In the genomic region with DNA sequence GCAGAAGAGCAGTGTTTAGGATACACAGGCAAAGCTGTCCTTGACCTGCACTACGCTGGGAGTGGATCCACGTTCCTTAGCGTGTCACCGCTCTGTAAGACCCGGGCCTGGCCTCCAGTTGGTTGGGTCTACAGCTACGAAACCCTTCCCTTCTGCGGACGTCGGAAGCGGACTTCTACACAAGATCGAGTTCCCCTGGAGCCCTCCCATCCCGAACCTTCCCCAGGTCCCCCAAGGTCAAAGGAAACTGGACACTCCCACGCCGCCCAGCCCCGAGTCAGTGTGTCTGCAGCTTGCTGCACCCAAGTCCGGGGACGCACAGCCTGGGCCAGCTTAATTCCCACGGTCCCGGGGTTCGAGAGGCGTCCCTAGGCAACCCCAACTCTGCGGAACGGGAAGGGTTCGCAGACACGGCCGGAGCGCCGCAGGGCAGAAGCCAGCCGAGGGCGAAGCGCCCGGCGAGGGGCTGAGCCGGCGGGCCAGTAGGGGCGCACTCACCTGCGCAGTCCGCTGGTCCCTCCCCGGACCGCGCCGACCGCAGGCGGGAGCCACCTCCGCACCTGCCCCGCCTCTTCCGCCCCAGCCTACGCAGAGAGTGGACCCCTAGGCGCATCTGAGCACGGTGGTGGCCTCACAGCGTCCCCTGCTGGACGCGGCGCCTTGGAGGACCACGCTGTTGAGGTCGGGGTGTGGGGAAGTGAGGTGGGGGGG, we compare ENCODE assay signal across 8 mouse cellular contexts. TPM values are rescaled to one million over a fixed set of nuclear protein-coding genes. Genes with fewer than 3 reads are reported as not detected.
DNase-seq lines count a peak whose midpoint lies in the region; ATAC-seq and TF ChIP-seq lines count a peak whose summit lies in the region.

Gene 1700021F05Rik (minus strand): TSS at position 553 of the 711 bp plus-strand sequence.

- H3K27me3 ChIP-seq in CH12.LX (replicated peaks) = no peaks in the 10 kb centered on the region
- H3K27me3 ChIP-seq in forebrain, embryonic 12.5 days = no peaks in the 10 kb centered on the region
- H3K27me3 ChIP-seq in liver, postnatal 0 days (ENCODE audit: insufficient read depth, low read length) = no peaks in the 10 kb centered on the region
- H3K27me3 ChIP-seq in neural tube, embryonic 14.5 days (ENCODE audit: control insufficient read depth, insufficient read depth, low read length) = no peaks in the 10 kb centered on the region

- in situ Hi-C loops in CH12.LX (cut with MboI; ENCODE audit: low pct_ligation_motif_present, low pct_unique_long_range_greater_than_20kb, low sequenced_read_pairs) = no loop called here

- intact Hi-C loops in heart, postnatal 10 days (cut with DNase I) = loop anchor here (1.0 kb wide), 1 partner anchor 61 kb away; no protein-coding TSS in a partner anchor

- dilution Hi-C loops in CH12.LX (cut with MboI; ENCODE audit: extremely low pct_ligation_motif_present, extremely low pct_unique_long_range_greater_than_20kb, low sequenced_read_pairs) = no loop called here

- TF ChIP-seq CTCF in CH12.LX (conservative IDR thresholded peaks at IDR 0.05 in 1 of 2, IDR thresholded peaks at IDR 0.05 in 1 of 2; ENCODE audit: low read depth in 2 of 2, low read length in 2 of 2) = peak; percentile 5 to 83; a peak in 2 of 4 replicates
- TF ChIP-seq CTCF in liver, postnatal 0 days (IDR thresholded peaks at IDR 0.05; ENCODE audit: low read depth) = peak; percentile 90

- H3K9me3 ChIP-seq in CH12.LX (replicated peaks; ENCODE audit: low read length) = no peaks in the 10 kb centered on the region
- no peaks in the 10 kb centered on the region for H3K9me3 ChIP-seq in forebrain, embryonic 12.5 days
- no peaks in the 10 kb centered on the region for H3K9me3 ChIP-seq in liver, postnatal 0 days (ENCODE audit: low read length)
- no peaks in the 10 kb centered on the region for H3K9me3 ChIP-seq in neural tube, embryonic 14.5 days (ENCODE audit: control insufficient read depth, low read length)

- peaks cover 2% of the 10 kb centered on the region; the same call in 1 of the 2 replicates for H3K79me2 ChIP-seq in CH12.LX (replicated peaks; ENCODE audit: control insufficient read depth, extremely low read depth, insufficient read depth, poor library complexity, severe bottlenecking)

- H3K27ac ChIP-seq in CH12.LX (ENCODE audit: insufficient read depth, low read depth) = no peak within 1 kb of the TSS
- peak within 1 kb of the TSS; percentile 42; the same call in 1 of the 2 replicates for H3K27ac ChIP-seq in forebrain, embryonic 12.5 days
- peak within 1 kb of the TSS; percentile 90 for H3K27ac ChIP-seq in liver, postnatal 0 days (ENCODE audit: low read depth)
- H3K27ac ChIP-seq in neural tube, embryonic 14.5 days (ENCODE audit: low read depth, low read length) = peak within 1 kb of the TSS; percentile 52; the same call in 1 of the 2 replicates

- peak; percentile 98 for ATAC-seq in forebrain, embryonic 12.5 days (ENCODE audit: low FRiP score)
- ATAC-seq in liver, postnatal 0 days = peak; percentile 100
- peak; percentile 99 for ATAC-seq in neural tube, embryonic 14.5 days (ENCODE audit: low read depth)

- DNase-seq in CH12.LX (ENCODE audit: extremely low read depth) = peak; percentile 91
- peak; percentile 86 for DNase-seq in c-Kit-positive CD71-positive TER-119-negative erythroid progenitor cells, embryonic 14.5 days (ENCODE audit: low read depth)
- DNase-seq in heart, postnatal 10 days = peak; percentile 95 to 97
- no peak for DNase-seq in large intestine, adult 2 months (ENCODE audit: low read depth, low spot score)
- peak; percentile 96 for DNase-seq in liver, postnatal 0 days
- DNase-seq in testis, postnatal 10 days (ENCODE audit: low spot score) = peak; percentile 98

- peak within 1 kb of the TSS; percentile 79 to 95 (median 94) for H3K4me3 ChIP-seq in CH12.LX (replicated peaks in 1 of 3; ENCODE audit: low read depth in 2 of 3, low read length in 2 of 3, poor library complexity in 1 of 3)
- H3K4me3 ChIP-seq in forebrain, embryonic 12.5 days (replicated peaks) = peak within 1 kb of the TSS; percentile 90
- peak within 1 kb of the TSS; percentile 87 for H3K4me3 ChIP-seq in liver, postnatal 0 days (ENCODE audit: low read depth, low read length)
- H3K4me3 ChIP-seq in neural tube, embryonic 14.5 days (ENCODE audit: low read depth, low read length) = peak within 1 kb of the TSS; percentile 61

- peaks cover 4 to 27% of the 10 kb centered on the region in 2 experiments for H3K36me3 ChIP-seq in CH12.LX (replicated peaks in 1 of 2; ENCODE audit: control insufficient read depth in 1 of 2, insufficient read depth in 1 of 2, low read length in 1 of 2)
- peaks cover 9% of the 10 kb centered on the region for H3K36me3 ChIP-seq in forebrain, embryonic 12.5 days (replicated peaks)
- H3K36me3 ChIP-seq in liver, postnatal 0 days (replicated peaks; ENCODE audit: insufficient read depth, low read length) = 0 out of 2 replicates have a peak, but pooled peaks cover 4% of the 10 kb centered on the region
- H3K36me3 ChIP-seq in neural tube, embryonic 14.5 days (ENCODE audit: control insufficient read depth, insufficient read depth, low read length) = no peaks in the 10 kb centered on the region; the same call in 1 of the 2 replicates

- H3K4me2 ChIP-seq in CH12.LX (ENCODE audit: insufficient read depth, low read depth, poor library complexity, severe bottlenecking) = peak within 1 kb of the TSS; percentile 87
- peak within 1 kb of the TSS; percentile 67 for H3K4me2 ChIP-seq in forebrain, embryonic 12.5 days
- H3K4me2 ChIP-seq in liver, postnatal 0 days (ENCODE audit: low read depth, low read length) = peak within 1 kb of the TSS; percentile 69
- H3K4me2 ChIP-seq in neural tube, embryonic 14.5 days (ENCODE audit: low read depth, low read length) = peak within 1 kb of the TSS; percentile 44

- peak; percentile 84 for TF ChIP-seq POLR2A in CH12.LX (IDR thresholded peaks at IDR 0.05; ENCODE audit: low read depth, low read length)

- WGBS in forebrain, embryonic 12.5 days = under 1% methylated on average over 43 of the region's 56 CpGs
- under 1% methylated on average over 51 of the region's 56 CpGs for WGBS in large intestine, adult 2 months
- 1% methylated on average over 46 of the region's 56 CpGs for WGBS in liver, postnatal 0 days (ENCODE audit: insufficient replicate concordance)
- WGBS in neural tube, embryonic 14.5 days = 0% methylated on average over 48 of the region's 56 CpGs

- H3K9ac ChIP-seq in CH12.LX (ENCODE audit: insufficient read depth, low read depth) = peak within 1 kb of the TSS; percentile 94
- H3K9ac ChIP-seq in forebrain, embryonic 12.5 days = peak within 1 kb of the TSS; percentile 87
- peak within 1 kb of the TSS; percentile 92 for H3K9ac ChIP-seq in liver, postnatal 0 days (replicated peaks)
- peak within 1 kb of the TSS; percentile 76 for H3K9ac ChIP-seq in neural tube, embryonic 14.5 days (replicated peaks; ENCODE audit: low read depth, low read length)

- no peak for TF ChIP-seq EP300 in CH12.LX (IDR thresholded peaks at IDR 0.05; ENCODE audit: low read length)
- no peak for TF ChIP-seq EP300 in liver, postnatal 0 days (IDR thresholded peaks at IDR 0.05; ENCODE audit: low read depth)

- H3K4me1 ChIP-seq in CH12.LX (ENCODE audit: control insufficient read depth in 1 of 2, insufficient read depth in 2 of 2) = peaks cover 6 to 20% of the 10 kb centered on the region in 2 experiments; a peak in 3 of 4 replicates
- H3K4me1 ChIP-seq in forebrain, embryonic 12.5 days = peaks cover 12% of the 10 kb centered on the region
- peaks cover 15% of the 10 kb centered on the region for H3K4me1 ChIP-seq in liver, postnatal 0 days (ENCODE audit: insufficient read depth)
- H3K4me1 ChIP-seq in neural tube, embryonic 14.5 days (ENCODE audit: control insufficient read depth, insufficient read depth, low read length) = peaks cover 8% of the 10 kb centered on the region

- peak; percentile 25 for TF ChIP-seq RAD21 in CH12.LX (IDR thresholded peaks at IDR 0.05; ENCODE audit: low read depth, low read length)

TF ChIP-seq in CH12.LX, 34 proteins besides CTCF, POLR2A, EP300 and RAD21 (continues in another document):
- TF ChIP-seq MXI1 (IDR thresholded peaks at IDR 0.05; ENCODE audit: low read depth, low read length) (0 out of 2 replicates have a peak, but pooled peaks have one; percentile 52), KAT2A (IDR thresholded peaks at IDR 0.05; ENCODE audit: insufficient replicate concordance, low read length) (peak; percentile 79; the same call in 1 of the 2 replicates), JUN (IDR thresholded peaks at IDR 0.05; ENCODE audit: insufficient read depth, low read depth, low read length) (no peak), NRF1 (IDR thresholded peaks at IDR 0.05; ENCODE audit: low read depth, low read length) (peak; percentile 80), USF1 (IDR thresholded peaks at IDR 0.05; ENCODE audit: low read depth, low read length) (no peak), MAX (IDR thresholded peaks at IDR 0.05; ENCODE audit: low read length) (peak; percentile 19; the same call in 1 of the 2 replicates), HCFC1 (IDR thresholded peaks at IDR 0.05; ENCODE audit: low read depth, low read length) (peak; percentile 86), ETS1 (conservative IDR thresholded peaks at IDR 0.05; ENCODE audit: low read depth, low read length) (no peak), CHD2 (IDR thresholded peaks at IDR 0.05; ENCODE audit: low read length) (no peak), MAFK (IDR thresholded peaks at IDR 0.05; ENCODE audit: insufficient replicate concordance, low read length) (no peak), IRF4 (IDR thresholded peaks at IDR 0.05; ENCODE audit: low read depth, low read length) (peak; percentile 73; the same call in 1 of the 2 replicates), TBP (conservative IDR thresholded peaks at IDR 0.05; ENCODE audit: low read depth, low read length) (peak; percentile 47; the same call in 1 of the 2 replicates), UBTF (IDR thresholded peaks at IDR 0.05; ENCODE audit: low read depth, low read length) (peak; percentile 64), JUND (conservative IDR thresholded peaks at IDR 0.05; ENCODE audit: low read depth, low read length) (no peak), MEF2A (IDR thresholded peaks at IDR 0.05; ENCODE audit: borderline replicate concordance, low read depth, low read length) (peak; percentile 81), NELFE (IDR thresholded peaks at IDR 0.05; ENCODE audit: low read depth, low read length) (peak; percentile 64), MAZ (IDR thresholded peaks at IDR 0.05; ENCODE audit: low read depth, low read length) (no peak; the same call in 1 of the 2 replicates)

RNA-seq across cellular contexts. Expression of gene 1700021F05Rik, which starts in this region (rescaled TPM):
- total RNA-seq in CH12.LX (2012; rRNA removed) (33.0 and 34.2 TPM in 2 replicates), CH12.LX (2014; rRNA removed) (50.0 and 53.0 TPM in 2 replicates)
- 70.3 and 99.0 TPM in 2 replicates for polyA plus RNA-seq in CH12.LX (2012; ENCODE audit: insufficient read length, low read depth)
- 60.8 and 63.4 TPM in 2 replicates for polyA plus RNA-seq in forebrain, embryonic 12.5 days (2016; fragmentation: Nextera tagmentation; extraction: Ambion mirVana)
- total RNA-seq in heart, postnatal 10 days (2021) = 10 to 100 TPM; 91.6 to 94.8 TPM
- polyA plus RNA-seq in large intestine, adult 2 months (2012; rRNA removed) = 9.7 and 11.1 TPM in 2 replicates
- polyA plus RNA-seq in liver, postnatal 0 days (2015; fragmentation: Nextera tagmentation; extraction: Ambion mirVana) = 31.2 and 32.5 TPM in 2 replicates
- polyA plus RNA-seq in neural tube, embryonic 14.5 days (2014; fragmentation: Nextera tagmentation; extraction: Ambion mirVana) = 71.8 and 76.5 TPM in 2 replicates
